Mouse (Mus musculus) kidney, embryonic 16.5 days (tissue): ENCODE data around the gene Ddx54. TPM values are rescaled to one million over a fixed set of nuclear protein-coding genes. Genes with fewer than 3 reads are reported as not detected.

ENCODE experiments used
- ATAC-seq: fragments of 200-750 bp; cut with Nextera tagmentation; 2 replicates; pipeline ENCODE4 v1.8.0; 2017; ENCODE audit warnings: moderate TSS enrichment; ENCODE audit not compliant: low FRiP score, low TSS enrichment
- H3K27ac ChIP-seq: fragments of 300-500 bp; sonication (generic); 2 replicates; pipeline ENCODE4 v1.5.1; 2014; ENCODE audit warnings: low read length
- H3K27me3 ChIP-seq: fragments of 300-500 bp; sonication (generic); 2 replicates; pipeline ENCODE4 v1.6.1; 2014; ENCODE audit warnings: low read length, control low read depth, mixed read lengths; ENCODE audit not compliant: insufficient read depth
- H3K36me3 ChIP-seq: fragments of 300-500 bp; sonication (generic); 2 replicates; pipeline ENCODE4 v1.6.1; 2014; ENCODE audit warnings: low read length, control low read depth, mixed read lengths; ENCODE audit not compliant: insufficient read depth
- H3K4me1 ChIP-seq: fragments of 300-500 bp; sonication (generic); 2 replicates; pipeline ENCODE4 v1.6.1; 2014; ENCODE audit warnings: low read length, control low read depth, mixed read lengths; ENCODE audit not compliant: insufficient read depth
- H3K4me2 ChIP-seq: fragments of 300-500 bp; sonication (generic); replicated peaks from 2 replicates; pipeline ENCODE4 v1.6.1; 2014; ENCODE audit warnings: low read depth, low read length
- H3K4me3 ChIP-seq: fragments of 300-500 bp; sonication (generic); 2 replicates; pipeline ENCODE4 v1.5.1; 2014; ENCODE audit warnings: mild to moderate bottlenecking, low read length
- H3K9ac ChIP-seq: fragments of 300-500 bp; sonication (generic); replicated peaks from 2 replicates; pipeline ENCODE4 v1.6.1; 2014; ENCODE audit warnings: low read length
- H3K9me3 ChIP-seq: fragments of 300-500 bp; sonication (generic); 2 replicates; pipeline ENCODE4 v1.6.1; 2016; ENCODE audit warnings: low read length, control low read depth
- WGBS: fragments of 180-500 bp; shearing (Covaris S2); extraction: QIAGEN DNeasy Blood & Tissue Kit; methylation state at CpG from one replicate; pipeline ENCODE4 v1.1.7; 2014; 5-methylcytosine and 5-hydroxymethylcytosine counted together
- polyA plus RNA-seq: library from polyadenylated mRNA; unstranded; fragments of >200 nt; fragmentation: Nextera tagmentation; extraction: Ambion mirVana; gene quantifications from 2 replicates; pipeline ENCODE4 v1.2.1, GENCODE M21; 2015

The Ddx54 gene
- polyA plus RNA-seq, 1 experiment from 2014 or later, result 53.7 TPM

DNA sequence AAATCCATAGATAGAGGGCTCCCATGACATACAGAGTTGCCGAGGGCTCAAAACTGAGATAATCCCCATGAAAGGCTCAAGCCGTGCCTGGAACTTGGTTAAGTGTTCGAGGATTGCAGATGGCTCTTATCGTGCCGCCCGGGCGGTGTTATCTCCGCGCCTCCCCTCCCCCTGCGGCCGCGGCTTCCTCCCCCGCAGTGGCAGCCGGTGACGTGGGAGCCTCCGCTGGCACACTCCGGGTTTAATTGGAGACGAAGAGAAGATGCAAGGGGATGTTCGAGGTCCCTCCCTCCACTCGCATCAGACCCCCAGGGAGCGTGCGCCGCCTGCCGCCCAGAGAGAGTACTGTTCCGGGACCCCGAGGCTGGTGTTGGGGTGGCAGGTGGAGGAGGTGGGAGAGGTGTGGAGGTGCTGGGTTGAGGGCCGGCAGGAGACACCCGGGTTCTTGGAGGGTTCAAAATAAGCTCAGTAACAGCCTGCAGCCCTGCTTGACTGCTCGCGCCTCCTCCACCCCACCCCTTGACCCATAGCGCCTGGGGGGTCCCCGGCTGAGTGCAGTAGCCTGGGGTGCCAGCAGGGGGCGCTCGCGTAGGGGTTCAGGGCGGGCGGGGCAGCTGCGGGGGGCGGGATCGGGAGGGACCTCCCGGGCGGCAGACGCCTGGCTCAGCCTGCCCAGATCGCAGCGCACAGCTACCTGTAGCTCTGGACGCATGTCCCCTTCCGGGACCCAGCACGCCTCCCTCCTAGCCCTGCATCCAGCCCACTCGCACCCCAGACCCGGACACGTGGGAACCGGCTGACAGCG is 36.2 kb downstream of the Ddx54 start, which contains the start of gene Rasal1:
TSS of gene Rasal1 (plus strand) at position 244 of the 805 bp plus-strand sequence.
- WGBS, result under 1% methylated on average over 52 of the region's 53 CpGs
- peaks cover 14% of the 10 kb centered on the region for H3K4me1 ChIP-seq
- peak within 1 kb of the TSS; percentile 63 for H3K4me2 ChIP-seq
- H3K4me3 ChIP-seq, result peak within 1 kb of the TSS; percentile 38
- peak within 1 kb of the TSS; percentile 24 for H3K9ac ChIP-seq
- H3K27ac ChIP-seq, result no peak within 1 kb of the TSS
- peaks cover 26% of the 10 kb centered on the region for H3K27me3 ChIP-seq
- H3K9me3 ChIP-seq, result no peaks in the 10 kb centered on the region
- no peaks in the 10 kb centered on the region for H3K36me3 ChIP-seq
- ATAC-seq, result peak; percentile 58

DNA sequence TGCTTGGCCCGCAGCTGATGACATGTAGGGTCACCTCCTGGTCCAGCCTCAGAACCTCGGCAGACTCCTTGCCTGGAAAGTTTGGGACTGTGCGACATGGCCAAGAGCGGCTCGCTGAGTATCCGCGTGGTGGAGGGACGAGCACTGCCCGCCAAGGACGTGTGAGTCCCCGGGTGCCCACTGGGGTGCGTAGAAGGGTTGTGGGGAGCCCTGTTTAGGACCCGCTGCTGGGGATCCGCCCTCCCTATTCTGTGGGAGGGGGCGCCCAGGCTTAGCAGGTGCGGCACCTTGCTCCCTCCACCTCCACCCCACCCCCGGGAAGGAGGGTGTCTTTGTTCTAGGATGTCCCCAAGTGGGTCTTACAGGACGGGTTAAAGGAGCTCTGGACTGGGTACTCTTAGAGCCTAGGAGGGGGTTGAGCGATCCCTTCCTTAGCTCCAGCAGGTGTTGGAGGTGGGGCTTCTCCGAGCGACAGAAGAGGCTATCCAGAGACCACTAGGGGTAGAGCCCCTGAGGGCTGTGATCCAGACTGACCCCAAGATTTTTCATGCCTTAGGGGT is 36.9 kb downstream of the Ddx54 start:
- peaks cover 26% of the 10 kb centered on the region for H3K27me3 ChIP-seq
- no peaks in the 10 kb centered on the region for H3K9me3 ChIP-seq
- ATAC-seq, result peak; percentile 24
- H3K4me1 ChIP-seq, result peaks cover 13% of the 10 kb centered on the region
- H3K4me3 ChIP-seq, result peak overlapping the region; percentile 38
- peak overlapping the region; percentile 63 for H3K4me2 ChIP-seq
- no peak overlapping the region for H3K27ac ChIP-seq
- peak overlapping the region; percentile 12; the same call in 1 of the 2 replicates for H3K9ac ChIP-seq
- 4% methylated on average over 21 of the region's 21 CpGs for WGBS
- H3K36me3 ChIP-seq, result no peaks in the 10 kb centered on the region

DNA sequence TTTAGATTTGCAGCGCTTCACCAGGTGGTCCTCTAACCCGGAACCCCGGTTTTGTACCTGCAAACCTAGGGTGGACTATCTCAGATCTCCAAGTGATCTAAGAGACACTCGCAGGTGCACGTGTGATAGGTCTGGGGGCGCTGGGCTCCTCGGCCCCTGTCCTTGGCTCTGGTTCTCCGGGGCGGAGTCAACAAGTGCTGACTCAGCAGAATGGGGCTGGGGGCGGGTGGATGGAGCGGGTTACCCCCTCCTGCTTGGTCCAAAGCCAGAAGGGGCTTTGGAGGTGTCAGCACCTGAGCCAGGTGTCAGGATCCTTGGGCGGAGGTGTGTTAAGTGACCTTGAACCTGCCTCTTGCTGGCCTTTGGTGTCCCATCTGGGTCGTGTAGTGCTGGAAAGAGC is 37.4 kb downstream of the Ddx54 start:
- H3K36me3 ChIP-seq, result no peaks in the 10 kb centered on the region
- no peak for ATAC-seq
- H3K4me1 ChIP-seq, result peaks cover 13% of the 10 kb centered on the region
- H3K9ac ChIP-seq, result no peak overlapping the region
- H3K27me3 ChIP-seq, result peaks cover 26% of the 10 kb centered on the region
- no peak overlapping the region for H3K27ac ChIP-seq
- WGBS, result 23% methylated on average over 13 of the region's 13 CpGs
- H3K4me3 ChIP-seq, result no peak overlapping the region
- no peaks in the 10 kb centered on the region for H3K9me3 ChIP-seq
- no peak overlapping the region for H3K4me2 ChIP-seq

DNA sequence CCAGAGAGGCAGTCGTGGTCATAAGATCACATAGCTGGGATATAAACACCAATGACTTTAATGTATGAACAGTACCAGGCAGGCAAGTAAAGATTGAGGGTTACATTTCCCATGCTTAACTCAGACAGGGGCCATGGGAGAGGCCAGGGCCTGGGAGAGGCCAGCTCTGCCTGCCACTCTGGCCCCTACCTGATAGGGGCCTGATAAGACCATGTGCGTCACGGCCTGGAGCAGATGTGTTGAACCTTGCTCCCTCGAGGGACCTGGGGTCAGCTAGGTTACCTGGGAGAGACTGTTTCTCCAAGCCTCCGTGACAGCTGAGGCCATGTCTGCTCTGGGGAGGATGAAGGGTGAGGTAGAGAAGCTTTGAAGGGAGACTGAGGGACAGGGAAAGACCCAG is 38.7 kb downstream of the Ddx54 start:
- 47% methylated on average over 5 of the region's 5 CpGs for WGBS

DNA sequence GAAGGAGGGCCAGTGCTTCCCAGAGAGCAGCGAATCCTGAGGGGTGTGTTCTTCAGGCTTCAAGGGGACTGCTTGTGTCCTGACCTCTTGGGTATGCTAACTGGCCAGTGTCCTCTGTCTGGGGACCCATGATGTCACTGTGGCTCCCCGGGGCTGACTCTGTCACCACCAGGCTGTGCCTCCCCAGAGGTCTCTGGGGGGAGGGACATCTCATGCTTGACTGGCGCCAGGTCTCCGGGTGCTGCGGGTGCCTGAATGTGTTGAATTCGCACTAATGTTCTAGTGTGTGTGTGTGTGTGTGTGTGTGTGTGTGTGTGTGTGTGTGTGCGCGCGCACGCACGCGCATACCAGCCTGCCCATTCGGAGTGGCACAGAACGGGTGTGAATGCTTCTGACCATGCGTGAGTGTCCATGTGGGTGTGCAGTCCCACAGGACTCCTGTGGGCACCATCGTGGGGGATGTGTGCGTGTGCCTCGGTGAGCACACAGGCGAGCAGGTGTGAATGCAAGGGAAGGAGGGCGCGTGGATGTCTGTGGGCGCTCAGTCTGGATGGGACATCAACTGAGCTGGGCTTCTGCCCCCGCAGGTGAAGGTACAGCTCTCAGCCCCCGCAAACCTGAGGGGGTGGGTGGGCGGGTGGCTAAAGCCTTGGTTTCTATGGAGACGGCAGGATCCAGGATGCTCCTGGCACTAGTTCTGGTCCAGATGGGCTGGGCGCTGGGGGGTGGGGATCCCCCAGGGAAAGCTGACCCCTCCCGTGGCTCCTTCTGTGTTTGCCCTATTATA is 40.6 kb downstream of the Ddx54 start:
- ATAC-seq, result no peak
- peaks cover 27% of the 10 kb centered on the region for H3K27me3 ChIP-seq
- peaks cover 13% of the 10 kb centered on the region for H3K4me1 ChIP-seq
- H3K4me2 ChIP-seq, result no peak overlapping the region
- no peaks in the 10 kb centered on the region for H3K9me3 ChIP-seq
- no peaks in the 10 kb centered on the region for H3K36me3 ChIP-seq
- no peak overlapping the region for H3K27ac ChIP-seq
- H3K4me3 ChIP-seq, result no peak overlapping the region
- no peak overlapping the region for H3K9ac ChIP-seq
- WGBS, result 79% methylated on average over 28 of the region's 28 CpGs

More for the DNA sequence above, 38.7 kb downstream of the Ddx54 start:
- Histone ChIP-seq H3K27me3 (peaks cover 26% of the 10 kb centered on the region), H3K4me3 (no peak overlapping the region), H3K4me1 (peaks cover 13% of the 10 kb centered on the region), H3K27ac (no peak overlapping the region), H3K9ac (no peak overlapping the region), H3K9me3 (no peaks in the 10 kb centered on the region), H3K36me3 (no peaks in the 10 kb centered on the region), H3K4me2 (no peak overlapping the region)
- ATAC-seq, result no peak

DNA sequence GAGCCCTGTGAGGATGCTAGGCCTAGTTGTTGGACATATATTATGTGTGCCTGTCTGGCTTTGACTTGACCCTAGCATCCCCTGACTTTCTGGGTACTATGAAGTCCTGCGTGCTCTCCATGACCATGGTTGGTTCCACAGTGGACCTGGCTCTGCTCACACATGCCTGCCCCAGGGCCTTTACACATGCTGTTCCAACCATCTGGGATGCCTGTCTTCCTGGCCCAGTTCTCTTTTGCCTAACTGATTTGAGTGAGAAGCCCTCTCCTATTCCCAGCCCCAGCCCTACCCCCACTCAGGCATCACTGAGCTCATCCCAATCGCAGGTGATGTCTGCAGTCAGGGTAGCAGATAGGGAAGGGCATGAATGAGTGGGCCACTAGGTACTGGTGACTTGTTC is 41.3 kb downstream of the Ddx54 start:
- H3K4me2 ChIP-seq, result no peak overlapping the region
- H3K4me1 ChIP-seq, result peaks cover 5% of the 10 kb centered on the region
- no peak overlapping the region for H3K27ac ChIP-seq
- no peak for ATAC-seq
- 78% methylated on average over 2 of the region's 2 CpGs for WGBS
- no peak overlapping the region for H3K4me3 ChIP-seq
- H3K36me3 ChIP-seq, result no peaks in the 10 kb centered on the region
- no peak overlapping the region for H3K9ac ChIP-seq
- peaks cover 22% of the 10 kb centered on the region for H3K27me3 ChIP-seq
- no peaks in the 10 kb centered on the region for H3K9me3 ChIP-seq

DNA sequence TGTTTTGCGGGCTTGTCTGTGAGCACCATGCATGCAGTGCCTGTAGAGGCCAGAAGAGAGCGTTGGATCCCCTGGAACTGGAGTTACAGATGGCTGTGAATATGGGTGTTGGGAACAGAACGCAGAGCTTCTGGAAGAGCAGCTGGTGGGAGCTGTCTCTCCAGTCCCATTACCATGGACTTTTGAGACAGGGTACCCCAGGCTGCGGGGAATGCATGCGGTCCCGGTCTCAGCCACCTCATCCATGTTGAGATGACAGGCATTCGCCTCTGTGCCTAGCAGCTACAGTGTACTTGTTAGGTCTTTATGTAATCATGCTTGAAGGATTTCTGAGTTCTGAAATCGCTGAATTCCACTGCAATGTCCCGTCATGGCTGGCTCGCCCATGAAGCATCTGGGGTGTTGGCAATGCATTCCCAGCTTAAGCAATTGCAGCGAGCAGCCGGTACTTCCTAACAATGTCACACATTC is 43.8 kb downstream of the Ddx54 start:
- no peak overlapping the region for H3K27ac ChIP-seq
- WGBS, result 86% methylated on average over 12 of the region's 12 CpGs
- no peak overlapping the region for H3K4me2 ChIP-seq
- H3K36me3 ChIP-seq, result no peaks in the 10 kb centered on the region
- no peaks in the 10 kb centered on the region for H3K4me1 ChIP-seq
- H3K9ac ChIP-seq, result no peak overlapping the region
- H3K4me3 ChIP-seq, result no peak overlapping the region
- peaks cover 3% of the 10 kb centered on the region; the same call in 1 of the 2 replicates for H3K27me3 ChIP-seq
- ATAC-seq, result no peak
- no peaks in the 10 kb centered on the region for H3K9me3 ChIP-seq

DNA sequence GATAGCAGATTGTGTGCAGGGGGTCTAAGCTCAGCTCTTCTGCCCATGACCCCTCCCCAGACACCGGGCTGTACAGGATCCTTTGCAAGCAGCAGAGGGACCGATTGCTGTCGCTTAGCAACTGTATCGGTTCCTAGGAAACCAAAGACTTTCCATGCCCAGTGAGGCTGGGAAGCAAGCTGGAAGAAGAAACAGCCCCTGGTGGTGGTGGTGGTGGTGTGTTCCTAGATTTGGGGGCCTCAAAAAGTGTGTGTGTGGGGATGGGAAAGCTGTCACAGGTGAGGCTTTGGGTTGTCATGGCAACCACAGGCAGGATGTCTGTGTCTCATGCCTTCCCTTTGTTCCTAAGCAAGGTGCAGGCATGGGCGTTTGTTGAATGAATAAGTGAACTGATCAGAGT is 48.3 kb downstream of the Ddx54 start:
- Histone ChIP-seq H3K4me2 (no peak overlapping the region), H3K27ac (no peak overlapping the region), H3K36me3 (no peaks in the 10 kb centered on the region), H3K4me1 (no peaks in the 10 kb centered on the region), H3K9ac (no peak overlapping the region), H3K9me3 (no peaks in the 10 kb centered on the region), H3K4me3 (no peak overlapping the region), H3K27me3 (peaks cover 3% of the 10 kb centered on the region; the same call in 1 of the 2 replicates)
- WGBS, result 68% methylated on average over 5 of the region's 5 CpGs
- no peak for ATAC-seq

DNA sequence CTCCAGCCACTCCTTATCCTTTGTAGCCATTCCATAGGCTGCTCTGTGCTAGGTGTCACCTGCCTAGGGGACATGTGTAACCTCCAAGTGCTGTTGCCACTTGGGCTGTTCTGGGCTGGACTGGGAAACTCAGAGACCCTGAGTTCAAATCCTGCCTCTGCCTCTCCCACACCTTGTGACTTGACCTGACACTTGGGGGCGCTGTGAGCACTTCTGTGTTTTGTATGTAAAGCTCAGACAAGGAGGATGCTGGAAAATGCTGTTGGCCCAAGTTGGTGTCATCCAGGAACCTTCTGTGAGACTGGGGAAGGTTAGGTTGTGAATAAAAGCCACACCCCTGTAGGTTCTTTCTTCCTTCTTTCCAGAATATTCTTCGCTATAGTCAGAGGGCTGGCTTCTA is 52.3 kb downstream of the Ddx54 start:
- no peak overlapping the region for H3K9ac ChIP-seq
- no peak overlapping the region for H3K4me3 ChIP-seq
- no peaks in the 10 kb centered on the region for H3K4me1 ChIP-seq
- H3K27me3 ChIP-seq, result 0 out of 2 replicates have a peak, but pooled peaks cover 5% of the 10 kb centered on the region
- H3K4me2 ChIP-seq, result no peak overlapping the region
- H3K36me3 ChIP-seq, result no peaks in the 10 kb centered on the region
- ATAC-seq, result no peak
- 57% methylated on average over 2 of the region's 2 CpGs for WGBS
- H3K27ac ChIP-seq, result no peak overlapping the region
- H3K9me3 ChIP-seq, result no peaks in the 10 kb centered on the region
